Mouse (Mus musculus): ENCODE results near the gene Unc5c. TPM values are rescaled to one million over a fixed set of nuclear protein-coding genes. Genes with fewer than 3 reads are reported as not detected.

The Unc5c gene
- total RNA-seq, 2 experiments from 2014 or later, result 3.3 to 3.9 TPM

DNA sequence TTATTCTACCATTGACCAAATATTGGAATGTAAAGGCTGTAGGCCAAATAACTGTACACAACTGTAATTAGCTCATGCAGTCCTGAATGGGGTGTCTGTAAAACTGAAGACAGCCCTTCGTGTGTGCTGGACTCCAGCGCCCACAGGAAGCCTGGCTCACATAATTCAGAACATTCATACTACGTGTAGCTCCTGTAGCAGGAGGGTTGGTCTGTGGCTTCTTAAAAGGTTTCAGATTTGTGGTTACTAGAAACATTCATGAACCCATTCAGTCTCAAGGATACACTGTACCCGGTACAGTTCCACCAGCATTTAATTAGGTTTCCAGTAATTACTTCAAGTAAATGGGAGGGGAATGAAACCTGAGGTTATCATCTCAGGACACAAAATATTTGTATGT lies 246.6 kb downstream of the Unc5c start:
- DNase-seq, result no peak

- DNase-seq, result no peak
Measured at GRCm38 (mm10) chr3:141716371-141716770, 251.4 kb downstream of the Unc5c start.

DNA sequence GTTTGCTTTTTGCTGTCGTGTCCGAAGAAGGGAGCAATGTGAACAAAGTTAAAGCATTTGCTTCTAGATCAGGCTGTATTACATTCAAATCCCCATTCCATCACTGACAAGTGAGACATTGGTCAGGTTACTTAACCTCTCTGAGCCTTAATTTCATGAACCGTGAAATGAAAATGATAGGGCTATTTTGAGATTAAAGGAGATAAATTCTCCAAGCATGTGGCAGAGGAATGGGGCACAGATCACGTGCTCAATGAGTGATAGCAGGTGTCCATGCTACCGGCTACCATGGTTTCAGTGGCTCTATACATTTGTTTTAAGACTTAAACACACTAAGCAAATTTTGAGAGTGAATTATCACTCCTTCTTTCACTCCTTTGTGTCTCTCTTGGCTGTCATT lies 254.0 kb downstream of the Unc5c start:
- DNase-seq, result no peak

DNA sequence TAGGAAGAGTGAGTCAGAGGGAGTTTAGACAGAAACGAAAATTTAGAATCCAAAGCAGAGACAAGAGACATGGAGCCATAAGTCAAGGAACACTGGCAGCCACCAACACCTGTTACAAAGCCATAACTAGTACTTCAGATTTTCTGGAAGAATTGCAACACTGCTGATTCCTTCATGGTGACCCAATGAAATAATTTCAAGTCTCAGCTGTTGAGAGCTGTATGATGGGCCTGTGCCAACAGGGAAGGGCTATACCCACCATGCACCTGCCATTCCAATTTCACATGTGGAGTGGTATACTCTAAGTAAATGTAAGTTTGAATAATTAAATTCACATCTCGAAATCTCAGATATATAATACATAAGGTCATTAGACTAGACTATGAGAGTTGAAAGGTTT lies 259.5 kb downstream of the Unc5c start:
- no peak for DNase-seq

DNA sequence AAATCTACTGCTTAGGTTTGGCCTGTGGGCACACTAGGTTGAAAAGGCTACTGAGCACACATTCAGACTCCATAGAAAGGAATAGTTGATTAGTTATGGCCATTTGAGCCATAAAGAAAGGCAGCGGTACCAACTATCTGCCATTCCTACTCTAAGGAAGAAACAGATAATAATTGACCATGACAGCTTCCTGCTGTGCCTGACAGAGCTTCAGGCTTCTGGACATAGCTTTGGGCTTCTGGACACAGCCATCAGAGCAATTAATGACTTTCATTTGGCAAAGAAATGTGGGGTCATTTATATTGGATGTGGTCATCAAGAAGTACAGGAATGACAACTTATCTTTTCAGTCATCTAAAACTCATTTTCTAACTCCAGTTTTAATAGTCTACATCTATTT lies 260.4 kb downstream of the Unc5c start:
- no peak for DNase-seq

- no peak for DNase-seq
Measured at GRCm38 (mm10) chr3:141733844-141734243, 268.8 kb downstream of the Unc5c start.

- DNase-seq, result no peak
Measured at GRCm38 (mm10) chr3:141735285-141735684, 270.3 kb downstream of the Unc5c start.

- no peak for DNase-seq
Measured at GRCm38 (mm10) chr3:141745322-141745721, 280.3 kb downstream of the Unc5c start.

- no peak for DNase-seq
Measured at GRCm38 (mm10) chr3:141748694-141749381, 283.8 kb downstream of the Unc5c start.

GRCm38 (mm10) chr3:141752172-141752571 lies 287.2 kb downstream of the Unc5c start:
- no peak for DNase-seq

DNA sequence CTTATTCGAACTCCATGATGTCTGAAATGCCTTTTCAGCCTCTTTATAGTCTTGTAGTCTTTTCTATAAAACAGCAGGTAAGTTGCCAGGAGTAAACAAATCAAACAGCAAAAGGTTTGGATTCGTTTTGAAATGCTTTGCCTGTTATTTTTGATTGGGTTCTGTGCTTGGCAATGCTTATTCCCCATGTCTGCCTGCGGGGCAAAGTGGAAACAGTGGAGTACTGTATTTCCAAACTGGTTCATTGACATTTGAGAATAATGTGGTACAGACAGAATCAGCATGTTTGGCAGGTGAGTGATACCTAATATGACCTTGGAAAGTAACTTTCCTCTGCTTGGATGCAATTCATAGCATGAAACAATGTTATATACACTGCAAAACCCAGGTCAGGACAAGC lies 292.2 kb downstream of the Unc5c start:
- no peak for DNase-seq

GRCm38 (mm10) chr3:141778411-141778919 lies 313.4 kb downstream of the Unc5c start:
- DNase-seq, result no peak

- no peak for DNase-seq
Measured at GRCm38 (mm10) chr3:141779186-141779585, 314.2 kb downstream of the Unc5c start.

- no peak for DNase-seq
Measured at GRCm38 (mm10) chr3:141782553-141782952, 317.5 kb downstream of the Unc5c start.

DNA sequence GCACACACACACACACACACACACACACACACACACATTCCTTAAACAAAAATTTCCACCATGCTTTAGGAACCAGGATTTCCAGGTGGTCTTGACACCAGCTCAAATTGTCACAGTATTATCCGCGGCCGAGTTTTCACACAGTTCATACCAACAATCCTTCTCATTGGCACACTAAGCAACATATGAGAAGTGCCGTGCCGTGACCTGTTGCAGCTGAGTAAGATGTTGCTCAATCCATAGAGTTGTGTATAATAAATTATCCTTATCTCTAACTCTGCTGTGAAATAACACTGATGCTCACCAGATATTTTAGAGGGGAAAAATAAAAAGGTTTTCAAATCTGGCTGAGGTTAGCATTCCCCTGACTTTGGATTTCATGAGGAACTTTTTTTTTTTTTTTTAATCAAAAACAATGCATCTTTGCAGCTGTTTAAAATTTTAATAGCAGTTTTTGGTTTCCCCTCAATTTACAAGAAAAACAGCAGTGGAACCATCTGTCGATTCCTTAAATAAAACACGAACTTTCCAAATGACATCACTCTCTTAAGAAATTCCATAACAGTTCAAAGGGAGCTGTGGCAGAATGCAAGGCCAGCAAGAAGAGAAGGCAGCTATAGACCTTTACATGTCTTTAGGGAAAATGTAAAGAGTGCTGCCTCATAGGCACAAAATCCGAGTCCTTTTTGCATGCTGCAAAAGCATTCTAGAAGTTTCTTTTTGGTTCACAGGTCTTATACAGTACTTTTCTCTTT lies 326.2 kb downstream of the Unc5c start:
- DNase-seq, result no peak

DNA sequence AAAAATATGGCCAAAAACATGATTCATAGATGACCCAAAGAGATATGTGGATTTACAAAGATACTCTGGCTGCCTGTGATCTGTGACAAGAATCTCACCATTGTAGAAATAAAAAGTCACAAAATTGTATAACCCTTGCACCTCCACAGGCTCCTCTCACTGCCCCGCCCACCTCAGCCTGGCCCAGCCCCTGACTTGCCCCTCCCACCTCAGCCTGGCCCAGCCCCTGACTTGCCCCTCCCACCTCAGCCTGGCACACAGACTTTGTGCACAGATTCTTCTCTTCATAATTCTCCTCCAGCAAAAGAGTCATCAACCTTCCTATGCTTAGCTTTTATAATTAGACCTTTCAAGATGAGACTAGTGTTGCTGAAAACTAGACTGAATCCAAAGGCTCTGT lies 327.1 kb downstream of the Unc5c start:
- no peak for DNase-seq

GRCm38 (mm10) chr3:141793755-141794154 lies 328.7 kb downstream of the Unc5c start:
- DNase-seq, result no peak

- no peak for DNase-seq
Measured at GRCm38 (mm10) chr3:141794371-141794770, 329.4 kb downstream of the Unc5c start.

DNA sequence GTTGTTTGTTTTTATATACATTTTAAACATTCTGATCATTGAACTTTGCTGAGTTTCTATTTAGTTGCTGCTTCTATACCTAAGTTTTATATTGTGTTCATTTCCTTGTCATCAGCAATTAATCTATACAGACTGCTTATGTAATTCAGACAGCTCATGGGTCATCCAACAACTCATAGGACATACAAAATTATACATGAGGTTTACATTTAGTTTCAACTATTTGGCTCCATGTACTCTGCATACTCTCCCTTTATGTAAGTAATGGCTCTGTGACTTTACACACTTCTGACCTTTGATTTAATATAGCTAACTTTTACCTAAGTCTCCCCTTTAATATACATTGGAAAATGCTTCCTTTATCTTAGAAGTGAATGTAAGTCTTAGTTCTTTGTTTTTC lies 332.4 kb downstream of the Unc5c start:
- DNase-seq, result no peak

DNA sequence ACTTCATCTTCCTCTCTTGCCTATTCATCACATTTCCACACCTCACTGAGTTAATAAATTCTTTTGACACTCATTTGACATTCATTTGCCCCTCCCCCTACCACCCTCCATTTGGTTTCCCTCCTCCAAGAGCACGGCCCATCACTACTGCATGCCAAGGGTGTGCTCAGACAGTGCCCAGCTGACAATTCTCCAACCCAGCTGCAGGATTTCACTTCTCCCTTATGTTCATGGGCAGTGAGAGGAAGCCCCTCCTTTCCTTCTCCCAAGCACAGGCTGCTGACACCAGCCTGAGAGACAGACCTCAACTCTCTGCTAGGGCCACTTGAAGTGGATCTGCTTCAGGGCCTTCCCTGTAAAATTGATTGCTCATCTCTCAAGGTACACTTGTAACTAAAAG lies 332.8 kb downstream of the Unc5c start:
- DNase-seq, result no peak

DNA sequence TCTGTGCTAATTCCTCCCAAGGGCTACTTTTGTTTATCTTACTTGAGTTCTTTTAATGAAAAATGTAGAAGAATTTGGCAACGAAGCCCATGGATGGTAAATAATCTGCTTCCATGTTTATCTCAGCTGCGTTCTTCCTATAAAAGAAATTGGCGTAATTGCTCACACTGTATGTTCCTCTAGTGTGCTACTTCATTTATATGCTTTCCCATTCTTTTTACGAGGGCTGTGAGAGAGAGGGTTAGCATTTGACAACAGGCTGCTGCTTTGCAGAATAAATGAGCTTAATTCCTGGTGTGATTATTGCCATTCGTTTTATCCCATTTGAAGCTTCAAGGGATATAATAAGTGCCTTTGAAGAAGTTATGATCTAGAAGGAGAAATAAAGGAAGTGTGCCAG lies 339.1 kb downstream of the Unc5c start:
- no peak for DNase-seq

- no peak for DNase-seq
Measured at GRCm38 (mm10) chr3:141809581-141809980, 344.6 kb downstream of the Unc5c start.

GRCm38 (mm10) chr3:141810944-141811343 lies 345.9 kb downstream of the Unc5c start:
- no peak for DNase-seq

- peak; percentile 71 to 76 for DNase-seq
Measured at GRCm38 (mm10) chr3:141811348-141811747, 346.3 kb downstream of the Unc5c start.

All from adrenal gland, postnatal 36 days (tissue).